Mouse (Mus musculus): ENCODE measurements around the gene Slc25a12. TPM values are rescaled to one million over a fixed set of nuclear protein-coding genes. Genes with fewer than 3 reads are reported as not detected.
"Not testable (repeated sequence)": the region's sequence is repeated elsewhere in the genome, so short reads cannot be mapped to it uniquely, and the experiment has no call there.

Slc25a12 gene
- polyA plus RNA-seq (2016; fragmentation: Nextera tagmentation; extraction: Ambion mirVana) = 36.0 TPM in 2 replicates

GRCm38 (mm10) chr2:71367125-71367880 lies at the start of gene Slc25a12:
TSS of gene Slc25a12 (minus strand) at chr2:71367749.
- peaks cover 18% of the 10 kb centered on the region for H3K4me1 ChIP-seq
- no peaks in the 10 kb centered on the region; the same call in none of the 2 replicates for H3K27me3 ChIP-seq (ENCODE audit: poor library complexity, severe bottlenecking)
- H3K27ac ChIP-seq = peak within 1 kb of the TSS; percentile 89
- under 1% methylated on average over 57 of the region's 57 CpGs for WGBS
- peak; percentile 82 for DNase-seq (ENCODE audit: extremely low spot score, low spot score)
- no peaks in the 10 kb centered on the region for H3K9me3 ChIP-seq
- peak within 1 kb of the TSS; percentile 92 for H3K4me3 ChIP-seq
- peaks cover 1% of the 10 kb centered on the region; the same call in 1 of the 2 replicates for H3K36me3 ChIP-seq (replicated peaks)

DNA sequence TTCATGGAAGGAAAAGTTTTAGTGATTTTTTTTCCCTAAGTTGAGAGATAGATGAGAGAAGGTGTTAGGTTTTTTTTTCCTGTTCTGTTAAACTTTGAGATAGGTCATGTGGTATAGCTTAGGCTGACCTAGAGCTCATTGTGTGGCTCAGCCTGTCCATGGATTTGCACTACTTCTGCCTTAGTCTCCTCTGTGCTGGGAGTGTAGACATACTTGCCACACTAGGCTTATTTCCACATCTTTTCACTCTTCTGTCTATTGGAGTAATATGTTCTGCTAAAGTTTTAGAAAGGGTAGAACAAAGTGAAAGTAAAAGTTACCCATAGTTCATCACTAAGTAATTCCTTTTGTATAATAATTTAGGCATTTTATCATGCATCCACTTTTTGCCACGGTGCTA lies 38.1 kb upstream of the Slc25a12 start:
- WGBS = 95% methylated on average over 1 of the region's 1 CpGs

DNA sequence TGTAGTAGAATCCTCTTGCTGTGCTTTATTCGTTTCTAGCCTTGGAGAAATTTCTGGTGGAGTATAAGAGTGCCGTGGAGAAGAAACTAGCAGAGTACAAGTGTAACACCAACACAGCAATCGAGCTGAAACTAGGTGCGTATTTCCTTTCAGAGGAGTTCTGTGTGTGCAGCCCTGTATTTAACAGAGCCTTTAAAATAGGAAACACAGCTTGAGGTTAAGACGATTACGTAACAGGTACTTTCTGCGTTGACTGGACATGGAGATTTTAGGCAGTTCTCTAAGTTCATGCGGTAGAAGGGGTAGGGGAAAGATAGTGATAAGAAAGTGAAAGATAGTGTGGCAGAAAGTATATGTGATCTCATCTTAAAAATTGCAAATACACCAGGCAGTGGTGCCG lies 22.3 kb upstream of the Slc25a12 start:
- 71% methylated on average over 9 of the region's 9 CpGs for WGBS
- peak overlapping the region; percentile 94 for H3K27ac ChIP-seq
- H3K4me1 ChIP-seq = peaks cover 15% of the 10 kb centered on the region
- peaks cover 48% of the 10 kb centered on the region for H3K36me3 ChIP-seq (replicated peaks)
- peak overlapping the region; percentile 93 for H3K4me3 ChIP-seq
- H3K9me3 ChIP-seq = no peaks in the 10 kb centered on the region; the same call in 1 of the 2 replicates
- no peaks in the 10 kb centered on the region for H3K27me3 ChIP-seq (ENCODE audit: poor library complexity, severe bottlenecking)
- DNase-seq (ENCODE audit: extremely low spot score, low spot score) = no peak

More for the DNA sequence above, 38.1 kb upstream of the Slc25a12 start:
- H3K4me1 ChIP-seq = no peaks in the 10 kb centered on the region
- H3K27ac ChIP-seq = no peak overlapping the region
- H3K9me3 ChIP-seq = no peaks in the 10 kb centered on the region
- H3K4me3 ChIP-seq = no peak overlapping the region
- no peak for DNase-seq (ENCODE audit: extremely low spot score, low spot score)
- H3K36me3 ChIP-seq (replicated peaks) = peaks cover 96% of the 10 kb centered on the region
- no peaks in the 10 kb centered on the region for H3K27me3 ChIP-seq (ENCODE audit: poor library complexity, severe bottlenecking)

GRCm38 (mm10) chr2:71388951-71389763 lies 21.6 kb upstream of the Slc25a12 start, which contains the start of gene Hat1:
TSS of gene Hat1 (plus strand) at chr2:71388958.
- Histone ChIP-seq H3K4me3 (peak within 1 kb of the TSS; percentile 93), H3K9me3 (no peaks in the 10 kb centered on the region; the same call in 1 of the 2 replicates), H3K4me1 (peaks cover 15% of the 10 kb centered on the region), H3K27me3 (ENCODE audit: poor library complexity, severe bottlenecking) (no peaks in the 10 kb centered on the region), H3K27ac (peak within 1 kb of the TSS; percentile 94), H3K36me3 (replicated peaks) (peaks cover 41% of the 10 kb centered on the region)
- peak; percentile 99 for DNase-seq (ENCODE audit: extremely low spot score, low spot score)
- under 1% methylated on average over 66 of the region's 66 CpGs for WGBS

- no peak overlapping the region for H3K27ac ChIP-seq
- no peak overlapping the region for H3K4me3 ChIP-seq
- no peaks in the 10 kb centered on the region; the same call in 1 of the 2 replicates for H3K9me3 ChIP-seq
- 86% methylated on average over 6 of the region's 6 CpGs for WGBS
- H3K4me1 ChIP-seq = peaks cover 15% of the 10 kb centered on the region
- no peaks in the 10 kb centered on the region for H3K27me3 ChIP-seq (ENCODE audit: poor library complexity, severe bottlenecking)
- no peak for DNase-seq (ENCODE audit: extremely low spot score, low spot score)
- H3K36me3 ChIP-seq (replicated peaks) = peaks cover 27% of the 10 kb centered on the region
Observed at GRCm38 (mm10) chr2:71387766-71388165, 20.2 kb upstream of the Slc25a12 start.

DNA sequence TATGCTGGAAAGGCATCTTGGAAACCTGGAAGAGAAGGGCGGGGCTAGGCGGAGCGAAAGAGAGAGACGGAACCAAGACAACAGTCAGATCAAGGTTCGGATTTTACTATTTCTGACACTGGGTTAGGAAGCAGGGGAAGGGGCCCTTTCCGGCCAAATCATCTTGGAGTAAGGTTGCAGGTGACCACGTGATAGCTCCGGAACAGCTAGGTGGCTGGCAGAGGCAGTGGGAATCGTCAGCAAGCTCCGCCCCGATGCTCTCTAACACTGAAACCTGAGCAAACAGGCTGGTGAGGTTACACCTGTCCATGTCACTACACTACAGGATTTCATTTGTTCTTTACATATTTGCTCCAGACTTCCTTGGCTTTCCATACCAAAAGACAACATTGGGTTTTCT lies 16.3 kb upstream of the Slc25a12 start:
- H3K4me1 ChIP-seq = peaks cover 6% of the 10 kb centered on the region
- H3K9me3 ChIP-seq = no peaks in the 10 kb centered on the region
- H3K4me3 ChIP-seq = no peak overlapping the region
- DNase-seq (ENCODE audit: extremely low spot score, low spot score) = no peak
- no peaks in the 10 kb centered on the region for H3K27me3 ChIP-seq (ENCODE audit: poor library complexity, severe bottlenecking)
- 43% methylated on average over 11 of the region's 11 CpGs for WGBS
- H3K36me3 ChIP-seq (replicated peaks) = no peaks in the 10 kb centered on the region
- no peak overlapping the region for H3K27ac ChIP-seq

DNA sequence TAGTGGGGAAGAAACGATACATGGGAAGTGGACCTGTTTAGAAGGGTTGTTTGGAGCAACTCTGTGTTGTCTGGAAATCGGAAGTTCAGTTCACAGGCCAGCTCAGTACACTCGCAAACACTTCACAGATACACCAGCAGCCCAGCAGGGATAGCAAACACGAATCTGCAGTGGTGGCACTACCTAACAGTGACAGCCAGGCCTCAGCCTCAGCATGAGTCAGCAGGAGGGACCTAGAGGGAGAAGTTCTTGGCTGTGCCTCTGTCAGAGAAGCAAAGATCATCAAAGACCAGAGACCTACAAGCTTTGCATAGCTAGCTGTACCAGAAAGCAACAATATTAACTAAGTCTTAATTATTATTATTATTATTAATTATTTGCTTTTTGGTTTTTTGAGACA lies 14.4 kb upstream of the Slc25a12 start:
- H3K4me3 ChIP-seq = no peak overlapping the region
- no peaks in the 10 kb centered on the region for H3K27me3 ChIP-seq (ENCODE audit: poor library complexity, severe bottlenecking)
- no peak overlapping the region for H3K27ac ChIP-seq
- 77% methylated on average over 4 of the region's 4 CpGs for WGBS
- no peaks in the 10 kb centered on the region for H3K4me1 ChIP-seq
- H3K36me3 ChIP-seq (replicated peaks) = no peaks in the 10 kb centered on the region
- no peaks in the 10 kb centered on the region for H3K9me3 ChIP-seq
- no peak for DNase-seq (ENCODE audit: extremely low spot score, low spot score)

DNA sequence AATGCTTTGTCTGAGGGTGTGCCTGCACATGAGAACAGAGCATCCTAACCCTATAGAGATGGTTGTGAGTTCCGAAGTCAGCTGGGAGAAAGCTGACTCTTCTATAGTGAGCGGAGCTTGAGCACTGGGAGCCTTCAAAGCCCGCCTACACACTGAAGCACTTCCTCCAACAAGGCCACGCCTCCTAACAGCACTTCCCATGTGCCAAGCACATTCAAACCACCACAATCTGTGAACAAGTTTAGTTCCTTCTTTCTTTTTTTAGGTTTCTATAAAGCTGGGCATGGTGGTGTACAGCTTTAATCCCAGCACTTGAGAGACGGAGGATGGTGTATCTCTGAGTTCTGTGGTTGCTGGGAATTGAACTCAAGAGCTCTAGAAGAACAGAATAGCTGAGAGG lies 9.9 kb upstream of the Slc25a12 start:
- H3K27ac ChIP-seq = no peak overlapping the region
- H3K9me3 ChIP-seq = no peaks in the 10 kb centered on the region
- no peak overlapping the region for H3K4me3 ChIP-seq
- no peaks in the 10 kb centered on the region for H3K36me3 ChIP-seq (replicated peaks)
- no peak for DNase-seq (ENCODE audit: extremely low spot score, low spot score)
- 94% methylated on average over 5 of the region's 5 CpGs for WGBS
- no peaks in the 10 kb centered on the region for H3K4me1 ChIP-seq
- no peaks in the 10 kb centered on the region for H3K27me3 ChIP-seq (ENCODE audit: poor library complexity, severe bottlenecking)

DNA sequence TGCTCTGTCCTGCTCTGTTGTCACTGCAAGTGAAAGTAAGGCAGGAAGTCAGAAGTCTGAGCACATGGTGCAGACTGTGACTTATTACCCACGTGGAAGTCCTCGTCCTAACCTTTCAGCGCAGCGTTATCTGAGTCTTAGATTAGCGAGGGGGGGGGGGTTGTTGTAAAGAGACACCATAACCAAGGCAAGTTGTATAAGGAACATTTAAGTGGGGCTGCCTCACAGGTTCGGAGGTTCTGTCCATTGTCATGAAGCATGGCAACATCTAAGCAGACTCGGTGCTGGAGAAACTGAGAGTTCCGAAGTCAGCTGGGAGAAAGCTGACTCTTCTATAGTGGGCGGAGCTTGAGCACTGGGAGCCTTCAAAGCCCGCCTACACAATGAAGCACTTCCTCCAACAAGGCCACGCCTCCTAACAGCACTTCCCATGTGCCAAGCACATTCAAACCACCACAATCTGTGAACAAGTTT lies 8.9 kb upstream of the Slc25a12 start:
- Histone ChIP-seq H3K9me3 (no peaks in the 10 kb centered on the region), H3K4me3 (no peak overlapping the region), H3K4me1 (no peaks in the 10 kb centered on the region), H3K27me3 (ENCODE audit: poor library complexity, severe bottlenecking) (no peaks in the 10 kb centered on the region), H3K27ac (no peak overlapping the region), H3K36me3 (replicated peaks) (no peaks in the 10 kb centered on the region)
- DNase-seq (ENCODE audit: extremely low spot score, low spot score) = no peak
- WGBS = 61% methylated on average over 11 of the region's 11 CpGs

DNA sequence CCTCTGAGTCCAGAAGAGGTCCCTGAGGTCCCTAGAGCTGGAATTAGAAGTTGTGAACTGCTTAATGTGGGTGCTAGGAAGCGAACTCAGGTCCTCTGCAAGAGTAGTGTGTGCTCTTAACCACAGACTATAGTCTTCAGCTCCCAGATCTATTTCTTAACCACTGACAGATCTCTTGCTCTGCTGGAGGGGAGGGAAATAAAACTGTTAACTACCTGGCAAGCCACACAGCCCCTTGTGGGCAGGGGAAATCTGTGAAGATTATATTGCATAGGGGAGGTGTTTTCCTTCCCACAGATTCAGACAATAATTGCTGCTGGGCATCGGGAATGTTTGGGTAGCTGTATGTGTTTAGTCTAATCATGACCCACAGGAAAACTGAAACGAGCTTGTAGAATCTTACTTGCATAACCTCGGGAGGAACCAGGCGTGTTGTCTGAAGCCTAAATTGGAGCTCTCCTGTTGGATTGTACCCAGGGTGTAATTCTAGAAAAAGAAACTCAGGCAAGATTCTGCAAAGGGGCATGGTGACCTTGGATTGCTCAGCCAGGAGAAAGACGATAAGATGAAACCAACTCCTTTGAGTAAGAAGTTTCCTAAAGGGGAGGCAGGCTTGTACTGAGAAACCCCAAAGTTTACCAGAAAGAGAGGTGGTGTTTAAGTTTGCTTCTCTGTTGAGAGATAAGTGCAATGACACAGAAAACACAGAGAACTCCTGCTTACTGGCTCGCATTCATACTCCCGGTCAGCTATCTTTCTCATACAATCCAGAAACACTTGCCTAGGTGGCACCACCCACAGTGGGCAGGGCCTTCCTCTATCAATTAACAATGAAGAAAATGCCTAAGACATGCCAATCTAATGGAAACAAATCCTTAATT lies 7.0 kb upstream of the Slc25a12 start:
- H3K9me3 ChIP-seq = no peaks in the 10 kb centered on the region
- DNase-seq (ENCODE audit: extremely low spot score, low spot score) = no peak
- H3K4me3 ChIP-seq = no peak overlapping the region
- no peaks in the 10 kb centered on the region; the same call in 1 of the 2 replicates for H3K27me3 ChIP-seq (ENCODE audit: poor library complexity, severe bottlenecking)
- H3K36me3 ChIP-seq (replicated peaks) = no peaks in the 10 kb centered on the region
- no peaks in the 10 kb centered on the region for H3K4me1 ChIP-seq
- 79% methylated on average over 8 of the region's 8 CpGs for WGBS
- no peak overlapping the region for H3K27ac ChIP-seq

DNA sequence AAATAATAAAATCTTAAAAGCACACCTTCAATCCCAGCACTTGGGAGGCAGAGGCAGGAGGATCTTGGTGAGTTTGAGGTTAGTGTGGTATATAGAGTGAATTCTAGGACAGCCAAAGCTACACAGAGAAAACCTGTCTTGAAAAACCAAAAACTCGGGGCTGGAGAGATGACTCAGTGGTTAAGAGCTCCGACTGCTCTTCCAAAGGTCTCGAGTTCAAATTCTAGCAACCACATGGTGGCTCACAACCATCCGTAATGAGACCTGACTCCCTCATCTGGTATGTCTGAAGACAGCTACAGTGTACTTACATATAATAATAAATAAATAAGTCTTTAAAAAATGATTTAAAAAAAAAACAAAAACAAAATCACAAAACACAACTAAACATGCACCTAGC lies 4.7 kb upstream of the Slc25a12 start:
- H3K9me3 ChIP-seq; H3K4me3 ChIP-seq; H3K4me1 ChIP-seq; DNase-seq (ENCODE audit: extremely low spot score, low spot score); H3K27ac ChIP-seq; H3K27me3 ChIP-seq (ENCODE audit: poor library complexity, severe bottlenecking); H3K36me3 ChIP-seq (replicated peaks): not testable (repeated sequence)
- 88% methylated on average over 4 of the region's 4 CpGs for WGBS

- no peak for DNase-seq (ENCODE audit: extremely low spot score, low spot score)
- no peak overlapping the region for H3K27ac ChIP-seq
- H3K4me3 ChIP-seq = no peak overlapping the region
- no peaks in the 10 kb centered on the region for H3K9me3 ChIP-seq
- no peaks in the 10 kb centered on the region; the same call in none of the 2 replicates for H3K27me3 ChIP-seq (ENCODE audit: poor library complexity, severe bottlenecking)
- 93% methylated on average over 5 of the region's 5 CpGs for WGBS
- peaks cover 14% of the 10 kb centered on the region for H3K4me1 ChIP-seq
- H3K36me3 ChIP-seq (replicated peaks) = no peaks in the 10 kb centered on the region
Observed at GRCm38 (mm10) chr2:71371790-71372189, 4.2 kb upstream of the Slc25a12 start.

Data from forebrain, embryonic 10.5 days (tissue).